Mouse (Mus musculus): Measurements from ENCODE around the gene Kansl1l.

The Kansl1l gene

GRCm38 (mm10) chr1:66817865-66818315, 528 bp upstream of the Kansl1l start:
- no peak for DNase-seq (ENCODE audit: low read depth, low spot score)

- DNase-seq (ENCODE audit: low read depth, low spot score) = peak; percentile 92
These were observed 417 bp downstream of the Kansl1l start for GRCm38 (mm10) chr1:66816837-66817452.

- peak; percentile 73 for DNase-seq (ENCODE audit: low read depth, low spot score)
These were observed 1.2 kb downstream of the Kansl1l start for GRCm38 (mm10) chr1:66815941-66816777.

- no peak for DNase-seq (ENCODE audit: low read depth, low spot score)
These were observed 2.6 kb downstream of the Kansl1l start for GRCm38 (mm10) chr1:66814756-66815155.

GRCm38 (mm10) chr1:66813191-66813590, 4.2 kb downstream of the Kansl1l start:
- DNase-seq (ENCODE audit: low read depth, low spot score) = no peak

GRCm38 (mm10) chr1:66806821-66807220, 10.5 kb downstream of the Kansl1l start:
- no peak for DNase-seq (ENCODE audit: low read depth, low spot score)

GRCm38 (mm10) chr1:66805408-66805807, 12.0 kb downstream of the Kansl1l start:
- no peak for DNase-seq (ENCODE audit: low read depth, low spot score)

GRCm38 (mm10) chr1:66804710-66805109, 12.7 kb downstream of the Kansl1l start:
- DNase-seq (ENCODE audit: low read depth, low spot score) = no peak

- no peak for DNase-seq (ENCODE audit: low read depth, low spot score)
These were observed 19.4 kb downstream of the Kansl1l start for GRCm38 (mm10) chr1:66797962-66798361.

GRCm38 (mm10) chr1:66792838-66793466, 24.4 kb downstream of the Kansl1l start:
- no peak for DNase-seq (ENCODE audit: low read depth, low spot score)

GRCm38 (mm10) chr1:66782296-66782695, 35.1 kb downstream of the Kansl1l start:
- DNase-seq (ENCODE audit: low read depth, low spot score) = no peak

- no peak for DNase-seq (ENCODE audit: low read depth, low spot score)
These were observed 36.3 kb downstream of the Kansl1l start for GRCm38 (mm10) chr1:66781027-66781426.

- DNase-seq (ENCODE audit: low read depth, low spot score) = no peak
These were observed 38.6 kb downstream of the Kansl1l start for GRCm38 (mm10) chr1:66778798-66779197.

GRCm38 (mm10) chr1:66777878-66778277, 39.5 kb downstream of the Kansl1l start:
- DNase-seq (ENCODE audit: low read depth, low spot score) = no peak

GRCm38 (mm10) chr1:66768764-66769163, 48.6 kb downstream of the Kansl1l start:
- DNase-seq (ENCODE audit: low read depth, low spot score) = no peak

GRCm38 (mm10) chr1:66730581-66730980, 86.8 kb downstream of the Kansl1l start:
- DNase-seq (ENCODE audit: low read depth, low spot score) = no peak

- DNase-seq (ENCODE audit: low read depth, low spot score) = no peak
These were observed 104.5 kb downstream of the Kansl1l start for GRCm38 (mm10) chr1:66712859-66713258.

GRCm38 (mm10) chr1:66704523-66704922, 112.8 kb downstream of the Kansl1l start:
- DNase-seq (ENCODE audit: low read depth, low spot score) = no peak

- no peak for DNase-seq (ENCODE audit: low read depth, low spot score)
These were observed 114.6 kb downstream of the Kansl1l start for GRCm38 (mm10) chr1:66702623-66703345.

- no peak for DNase-seq (ENCODE audit: low read depth, low spot score)
These were observed 115.8 kb downstream of the Kansl1l start for GRCm38 (mm10) chr1:66701576-66701940.

GRCm38 (mm10) chr1:66700693-66701575, 116.4 kb downstream of the Kansl1l start, which contains the start of gene Rpe:
TSS of gene Rpe (plus strand) at chr1:66700831.
- peak; percentile 97 for DNase-seq (ENCODE audit: low read depth, low spot score)
